Mouse (Mus musculus) limb, embryonic 12.5 days (tissue): ENCODE data around the gene Nr0b1. TPM values are rescaled to one million over a fixed set of nuclear protein-coding genes. Genes with fewer than 3 reads are reported as not detected.

Source experiments
- ATAC-seq: fragments of 200-750 bp; cut with Nextera tagmentation; 2 replicates; pipeline ENCODE4 v1.8.0; 2017; ENCODE audit warnings: low read depth, moderate TSS enrichment; ENCODE audit not compliant: insufficient number of reproducible peaks, insufficient read depth, low FRiP score, low TSS enrichment
- H3K27ac ChIP-seq: fragments of 300-500 bp; sonication (generic); 2 replicates; pipeline ENCODE4 v1.5.1; 2016; ENCODE audit warnings: mild to moderate bottlenecking, moderate library complexity
- H3K27me3 ChIP-seq: fragments of 300-500 bp; sonication (generic); 2 replicates; pipeline ENCODE4 v1.6.1; 2016; ENCODE audit warnings: mild to moderate bottlenecking, moderate library complexity
- H3K36me3 ChIP-seq: fragments of 300-500 bp; sonication (generic); 2 replicates; pipeline ENCODE4 v1.6.1; 2016; ENCODE audit warnings: mild to moderate bottlenecking, moderate library complexity
- H3K4me1 ChIP-seq: fragments of 300-500 bp; sonication (generic); replicated peaks from 2 replicates; pipeline ENCODE4 v1.6.1; 2016
- H3K4me2 ChIP-seq: fragments of 300-500 bp; sonication (generic); 2 replicates; pipeline ENCODE4 v1.6.1; 2016; ENCODE audit warnings: mild to moderate bottlenecking, moderate library complexity
- H3K4me3 ChIP-seq: fragments of 300-500 bp; sonication (generic); replicated peaks from 2 replicates; pipeline ENCODE4 v1.5.1; 2016; ENCODE audit warnings: mild to moderate bottlenecking
- H3K9ac ChIP-seq: fragments of 300-500 bp; sonication (generic); replicated peaks from 2 replicates; pipeline ENCODE4 v1.6.1; 2016; ENCODE audit warnings: mild to moderate bottlenecking, moderate library complexity
- H3K9me3 ChIP-seq: fragments of 300-500 bp; sonication (generic); 2 replicates; pipeline ENCODE4 v1.6.1; 2016; ENCODE audit warnings: mild to moderate bottlenecking, moderate library complexity
- WGBS: fragments of 180-500 bp; shearing (Covaris S2); methylation state at CpG from one replicate; pipeline ENCODE4 v1.1.7; 2016; 5-methylcytosine and 5-hydroxymethylcytosine counted together
- polyA plus RNA-seq: library from polyadenylated mRNA; unstranded; fragments of >200 nt; fragmentation: Nextera tagmentation; extraction: Ambion mirVana; gene quantifications from 2 replicates; pipeline ENCODE4 v1.2.1, GENCODE M21; 2016

Nr0b1 gene
- polyA plus RNA-seq, result 0.11 TPM in 1 of 2 replicates, not detected in the other

GRCm38 (mm10) chrX:86191614-86192419 lies at the start of gene Nr0b1:
Gene Nr0b1 (plus strand): TSS chrX:86191764.
- H3K4me3 ChIP-seq, result peak within 1 kb of the TSS; percentile 37
- 0 out of 2 replicates have a peak, but pooled peaks have one; percentile 37 for ATAC-seq
- H3K9ac ChIP-seq, result 0 out of 2 replicates have a peak within 1 kb of the TSS, but pooled peaks have one; percentile 8
- H3K36me3 ChIP-seq, result no peaks in the 10 kb centered on the region
- WGBS, result 16% methylated on average over 53 of the region's 53 CpGs
- no peaks in the 10 kb centered on the region for H3K9me3 ChIP-seq
- H3K27me3 ChIP-seq, result peaks cover 31% of the 10 kb centered on the region
- no peak within 1 kb of the TSS for H3K27ac ChIP-seq
- H3K4me1 ChIP-seq, result no peaks in the 10 kb centered on the region
- H3K4me2 ChIP-seq, result peak within 1 kb of the TSS; percentile 70

- H3K9ac ChIP-seq, result no peak overlapping the region
- H3K4me3 ChIP-seq, result no peak overlapping the region
- H3K36me3 ChIP-seq, result no peaks in the 10 kb centered on the region
- H3K27me3 ChIP-seq, result peaks cover 17% of the 10 kb centered on the region
- no peaks in the 10 kb centered on the region for H3K4me1 ChIP-seq
- ATAC-seq, result no peak
- H3K4me2 ChIP-seq, result no peak overlapping the region
- no peak overlapping the region for H3K27ac ChIP-seq
- WGBS, result 83% methylated on average over 2 of the region's 2 CpGs
- no peaks in the 10 kb centered on the region for H3K9me3 ChIP-seq
Measured at GRCm38 (mm10) chrX:86187250-86187649, 4.3 kb upstream of the Nr0b1 start.

- peak overlapping the region; percentile 37 for H3K4me3 ChIP-seq
- no peaks in the 10 kb centered on the region for H3K9me3 ChIP-seq
- peak overlapping the region; percentile 70 for H3K4me2 ChIP-seq
- WGBS, result 27% methylated on average over 25 of the region's 25 CpGs
- H3K4me1 ChIP-seq, result no peaks in the 10 kb centered on the region
- no peak overlapping the region for H3K9ac ChIP-seq
- H3K27me3 ChIP-seq, result peaks cover 31% of the 10 kb centered on the region
- H3K36me3 ChIP-seq, result no peaks in the 10 kb centered on the region
- no peak overlapping the region for H3K27ac ChIP-seq
- ATAC-seq, result no peak
Measured at GRCm38 (mm10) chrX:86192420-86192994, 943 bp downstream of the Nr0b1 start.

GRCm38 (mm10) chrX:86193386-86193785 lies 1.8 kb downstream of the Nr0b1 start:
- no peaks in the 10 kb centered on the region for H3K36me3 ChIP-seq
- no peaks in the 10 kb centered on the region for H3K9me3 ChIP-seq
- no peak overlapping the region for H3K4me2 ChIP-seq
- no peaks in the 10 kb centered on the region for H3K4me1 ChIP-seq
- H3K4me3 ChIP-seq, result no peak overlapping the region
- peaks cover 31% of the 10 kb centered on the region for H3K27me3 ChIP-seq
- no peak overlapping the region for H3K27ac ChIP-seq
- H3K9ac ChIP-seq, result no peak overlapping the region
- 37% methylated on average over 4 of the region's 4 CpGs for WGBS
- no peak for ATAC-seq

GRCm38 (mm10) chrX:86237246-86237645 lies 45.7 kb downstream of the Nr0b1 start:
- Histone ChIP-seq H3K9ac (no peak overlapping the region), H3K27me3 (no peaks in the 10 kb centered on the region), H3K4me1 (no peaks in the 10 kb centered on the region), H3K27ac (no peak overlapping the region), H3K4me2 (no peak overlapping the region), H3K4me3 (no peak overlapping the region), H3K36me3 (no peaks in the 10 kb centered on the region), H3K9me3 (no peaks in the 10 kb centered on the region)
- WGBS, result 63% methylated on average over 1 of the region's 1 CpGs
- ATAC-seq, result no peak

Other genes starting within 250 kb of the Nr0b1 start
- not detected in 2 replicates for gene Samt3, start 147.6 kb upstream of the Nr0b1 start, polyA plus RNA-seq
- not detected in 2 replicates for gene Mageb4, start 113.3 kb downstream of the Nr0b1 start, polyA plus RNA-seq